Mouse (Mus musculus): ENCODE results near the gene Acot13. TPM values are rescaled to one million over a fixed set of nuclear protein-coding genes. Genes with fewer than 3 reads are reported as not detected.

The Acot13 gene
- polyA plus RNA-seq, 1 experiment from 2014 or later = 93.4 TPM

GRCm38 (mm10) chr13:24816125-24817092 lies 14.9 kb downstream of the Acot13 start:
- H3K27me3 ChIP-seq (ENCODE audit: control insufficient read depth, insufficient read depth, low read length) = no peaks in the 10 kb centered on the region
- H3K9me3 ChIP-seq (replicated peaks; ENCODE audit: control insufficient read depth, low read length) = no peaks in the 10 kb centered on the region
- H3K4me1 ChIP-seq (ENCODE audit: control insufficient read depth, insufficient read depth, low read length) = no peaks in the 10 kb centered on the region
- H3K4me3 ChIP-seq (replicated peaks; ENCODE audit: low read length) = no peak overlapping the region
- no peak overlapping the region for H3K4me2 ChIP-seq (ENCODE audit: low read depth, low read length)
- H3K27ac ChIP-seq (ENCODE audit: low read length) = no peak overlapping the region; the same call in 1 of the 2 replicates
- peaks cover 3% of the 10 kb centered on the region; the same call in 1 of the 2 replicates for H3K36me3 ChIP-seq (ENCODE audit: control insufficient read depth, insufficient read depth, low read length)
- no peak overlapping the region for H3K9ac ChIP-seq (ENCODE audit: low read length)
- WGBS = 54% methylated on average over 4 of the region's 4 CpGs
- ATAC-seq (ENCODE audit: insufficient read depth, low FRiP score) = peak; percentile 73

GRCm38 (mm10) chr13:24814616-24815015 lies 16.7 kb downstream of the Acot13 start:
- WGBS = 86% methylated on average over 1 of the region's 1 CpGs
- Histone ChIP-seq H3K4me1 (ENCODE audit: control insufficient read depth, insufficient read depth, low read length) (no peaks in the 10 kb centered on the region), H3K9ac (ENCODE audit: low read length) (no peak overlapping the region), H3K27ac (ENCODE audit: low read length) (no peak overlapping the region), H3K4me3 (replicated peaks; ENCODE audit: low read length) (no peak overlapping the region), H3K9me3 (replicated peaks; ENCODE audit: control insufficient read depth, low read length) (no peaks in the 10 kb centered on the region), H3K36me3 (ENCODE audit: control insufficient read depth, insufficient read depth, low read length) (peaks cover 13% of the 10 kb centered on the region; the same call in 1 of the 2 replicates), H3K27me3 (ENCODE audit: control insufficient read depth, insufficient read depth, low read length) (no peaks in the 10 kb centered on the region), H3K4me2 (ENCODE audit: low read depth, low read length) (no peak overlapping the region)
- no peak for ATAC-seq (ENCODE audit: insufficient read depth, low FRiP score)

GRCm38 (mm10) chr13:24812521-24812920 lies 18.8 kb downstream of the Acot13 start:
- 95% methylated on average over 2 of the region's 2 CpGs for WGBS
- no peak for ATAC-seq (ENCODE audit: insufficient read depth, low FRiP score)

GRCm38 (mm10) chr13:24806079-24806478 lies 25.3 kb downstream of the Acot13 start:
- peaks cover 10% of the 10 kb centered on the region; the same call in 1 of the 2 replicates for H3K36me3 ChIP-seq (ENCODE audit: control insufficient read depth, insufficient read depth, low read length)
- no peak for ATAC-seq (ENCODE audit: insufficient read depth, low FRiP score)

More at GRCm38 (mm10) chr13:24812521-24812920, 18.8 kb downstream of the Acot13 start:
- peaks cover 10% of the 10 kb centered on the region; the same call in 1 of the 2 replicates for H3K36me3 ChIP-seq (ENCODE audit: control insufficient read depth, insufficient read depth, low read length)
- H3K4me2 ChIP-seq (ENCODE audit: low read depth, low read length) = no peak overlapping the region
- no peak overlapping the region for H3K27ac ChIP-seq (ENCODE audit: low read length)
- H3K9ac ChIP-seq (ENCODE audit: low read length) = no peak overlapping the region
- no peaks in the 10 kb centered on the region for H3K4me1 ChIP-seq (ENCODE audit: control insufficient read depth, insufficient read depth, low read length)
- no peaks in the 10 kb centered on the region for H3K9me3 ChIP-seq (replicated peaks; ENCODE audit: control insufficient read depth, low read length)
- H3K27me3 ChIP-seq (ENCODE audit: control insufficient read depth, insufficient read depth, low read length) = no peaks in the 10 kb centered on the region
- H3K4me3 ChIP-seq (replicated peaks; ENCODE audit: low read length) = no peak overlapping the region

GRCm38 (mm10) chr13:24803196-24803595 lies 28.1 kb downstream of the Acot13 start:
- WGBS = 3% methylated on average over 2 of the region's 2 CpGs
- Histone ChIP-seq H3K9me3 (replicated peaks; ENCODE audit: control insufficient read depth, low read length) (no peaks in the 10 kb centered on the region), H3K36me3 (ENCODE audit: control insufficient read depth, insufficient read depth, low read length) (no peaks in the 10 kb centered on the region), H3K4me2 (ENCODE audit: low read depth, low read length) (peak overlapping the region; percentile 80), H3K9ac (ENCODE audit: low read length) (peak overlapping the region; percentile 99), H3K27ac (ENCODE audit: low read length) (no peak overlapping the region), H3K4me3 (replicated peaks; ENCODE audit: low read length) (peak overlapping the region; percentile 98), H3K27me3 (ENCODE audit: control insufficient read depth, insufficient read depth, low read length) (no peaks in the 10 kb centered on the region), H3K4me1 (ENCODE audit: control insufficient read depth, insufficient read depth, low read length) (0 out of 2 replicates have a peak, but pooled peaks cover 11% of the 10 kb centered on the region)
- no peak for ATAC-seq (ENCODE audit: insufficient read depth, low FRiP score)

More at GRCm38 (mm10) chr13:24806079-24806478, 25.3 kb downstream of the Acot13 start:
- Histone ChIP-seq H3K4me1 (ENCODE audit: control insufficient read depth, insufficient read depth, low read length) (0 out of 2 replicates have a peak, but pooled peaks cover 11% of the 10 kb centered on the region), H3K27ac (ENCODE audit: low read length) (no peak overlapping the region), H3K9ac (ENCODE audit: low read length) (no peak overlapping the region), H3K4me2 (ENCODE audit: low read depth, low read length) (no peak overlapping the region), H3K4me3 (replicated peaks; ENCODE audit: low read length) (no peak overlapping the region), H3K9me3 (replicated peaks; ENCODE audit: control insufficient read depth, low read length) (no peaks in the 10 kb centered on the region), H3K27me3 (ENCODE audit: control insufficient read depth, insufficient read depth, low read length) (no peaks in the 10 kb centered on the region)

GRCm38 (mm10) chr13:24802131-24802691 lies 29.1 kb downstream of the Acot13 start:
- H3K9ac ChIP-seq (ENCODE audit: low read length) = peak overlapping the region; percentile 99
- no peaks in the 10 kb centered on the region for H3K9me3 ChIP-seq (replicated peaks; ENCODE audit: control insufficient read depth, low read length)
- H3K4me2 ChIP-seq (ENCODE audit: low read depth, low read length) = peak overlapping the region; percentile 80
- no peaks in the 10 kb centered on the region for H3K27me3 ChIP-seq (ENCODE audit: control insufficient read depth, insufficient read depth, low read length)
- peak overlapping the region; percentile 98 for H3K4me3 ChIP-seq (replicated peaks; ENCODE audit: low read length)
- peak overlapping the region; percentile 100 for H3K27ac ChIP-seq (ENCODE audit: low read length)
- no peaks in the 10 kb centered on the region for H3K36me3 ChIP-seq (ENCODE audit: control insufficient read depth, insufficient read depth, low read length)
- ATAC-seq (ENCODE audit: insufficient read depth, low FRiP score) = no peak
- WGBS = under 1% methylated on average over 26 of the region's 26 CpGs
- H3K4me1 ChIP-seq (ENCODE audit: control insufficient read depth, insufficient read depth, low read length) = 0 out of 2 replicates have a peak, but pooled peaks cover 11% of the 10 kb centered on the region

GRCm38 (mm10) chr13:24801308-24801921 lies 29.9 kb downstream of the Acot13 start, which contains the start of gene BC005537:
Gene BC005537 (plus strand): TSS chr13:24801657.
- under 1% methylated on average over 70 of the region's 74 CpGs for WGBS
- peak within 1 kb of the TSS; percentile 98 for H3K4me3 ChIP-seq (replicated peaks; ENCODE audit: low read length)
- no peaks in the 10 kb centered on the region for H3K9me3 ChIP-seq (replicated peaks; ENCODE audit: control insufficient read depth, low read length)
- no peaks in the 10 kb centered on the region for H3K36me3 ChIP-seq (ENCODE audit: control insufficient read depth, insufficient read depth, low read length)
- H3K27me3 ChIP-seq (ENCODE audit: control insufficient read depth, insufficient read depth, low read length) = no peaks in the 10 kb centered on the region
- H3K4me2 ChIP-seq (ENCODE audit: low read depth, low read length) = peak within 1 kb of the TSS; percentile 80
- H3K4me1 ChIP-seq (ENCODE audit: control insufficient read depth, insufficient read depth, low read length) = 0 out of 2 replicates have a peak, but pooled peaks cover 11% of the 10 kb centered on the region
- peak within 1 kb of the TSS; percentile 99 for H3K9ac ChIP-seq (ENCODE audit: low read length)
- ATAC-seq (ENCODE audit: insufficient read depth, low FRiP score) = peak; percentile 51
- peak within 1 kb of the TSS; percentile 100 for H3K27ac ChIP-seq (ENCODE audit: low read length)

- under 1% methylated on average over 42 of the region's 42 CpGs for WGBS
Measured at GRCm38 (mm10) chr13:24800674-24801307, 30.5 kb downstream of the Acot13 start.

More at GRCm38 (mm10) chr13:24800674-24801307, 30.5 kb downstream of the Acot13 start:
- H3K9ac ChIP-seq (ENCODE audit: low read length) = peak overlapping the region; percentile 99
- no peaks in the 10 kb centered on the region for H3K27me3 ChIP-seq (ENCODE audit: control insufficient read depth, insufficient read depth, low read length)
- H3K4me3 ChIP-seq (replicated peaks; ENCODE audit: low read length) = peak overlapping the region; percentile 98
- peak overlapping the region; percentile 80 for H3K4me2 ChIP-seq (ENCODE audit: low read depth, low read length)
- 0 out of 2 replicates have a peak, but pooled peaks cover 11% of the 10 kb centered on the region for H3K4me1 ChIP-seq (ENCODE audit: control insufficient read depth, insufficient read depth, low read length)
- ATAC-seq (ENCODE audit: insufficient read depth, low FRiP score) = peak; percentile 98
- H3K9me3 ChIP-seq (replicated peaks; ENCODE audit: control insufficient read depth, low read length) = no peaks in the 10 kb centered on the region
- peak overlapping the region; percentile 100 for H3K27ac ChIP-seq (ENCODE audit: low read length)
- H3K36me3 ChIP-seq (ENCODE audit: control insufficient read depth, insufficient read depth, low read length) = no peaks in the 10 kb centered on the region

All from stomach, embryonic 16.5 days (tissue).